Mouse (Mus musculus) bone marrow macrophage, adult 2 months (primary cell): ENCODE data around the gene Strap. TPM values are rescaled to one million over a fixed set of nuclear protein-coding genes. Genes with fewer than 3 reads are reported as not detected.

Experiments used
- H3K27ac ChIP-seq: 2 replicates; pipeline ENCODE4 v1.5.1; 2012; ENCODE audit warnings: low read depth, low read length; ENCODE audit not compliant: insufficient read depth
- H3K4me1 ChIP-seq: 2 replicates; pipeline ENCODE4 v1.6.1; 2012; ENCODE audit warnings: low read length; ENCODE audit not compliant: control insufficient read depth, insufficient read depth
- H3K4me3 ChIP-seq: 2 replicates; pipeline ENCODE4 v1.5.1; 2012; ENCODE audit warnings: mild to moderate bottlenecking, low read length, moderate library complexity; ENCODE audit not compliant: insufficient read depth
- CTCF ChIP-seq: IDR thresholded peaks from 2 replicates; pipeline ENCODE4 v1.5.1; 2012; ENCODE audit warnings: low read depth, mild to moderate bottlenecking, low read length, moderate library complexity
- POLR2A ChIP-seq: IDR thresholded peaks from 2 replicates; pipeline ENCODE4 v1.6.1; 2012; ENCODE audit warnings: mild to moderate bottlenecking, low read depth, low read length, borderline replicate concordance
- polyA plus RNA-seq: library from polyadenylated mRNA; stranded (reverse); fragments of >200 nt; gene quantifications from 2 replicates; pipeline ENCODE4 v1.2.4, GENCODE M21; 2012; ENCODE audit not compliant: missing spikeins, insufficient read depth, insufficient read length

Strap gene
- 51.9 and 58.9 TPM in 2 replicates for polyA plus RNA-seq

DNA sequence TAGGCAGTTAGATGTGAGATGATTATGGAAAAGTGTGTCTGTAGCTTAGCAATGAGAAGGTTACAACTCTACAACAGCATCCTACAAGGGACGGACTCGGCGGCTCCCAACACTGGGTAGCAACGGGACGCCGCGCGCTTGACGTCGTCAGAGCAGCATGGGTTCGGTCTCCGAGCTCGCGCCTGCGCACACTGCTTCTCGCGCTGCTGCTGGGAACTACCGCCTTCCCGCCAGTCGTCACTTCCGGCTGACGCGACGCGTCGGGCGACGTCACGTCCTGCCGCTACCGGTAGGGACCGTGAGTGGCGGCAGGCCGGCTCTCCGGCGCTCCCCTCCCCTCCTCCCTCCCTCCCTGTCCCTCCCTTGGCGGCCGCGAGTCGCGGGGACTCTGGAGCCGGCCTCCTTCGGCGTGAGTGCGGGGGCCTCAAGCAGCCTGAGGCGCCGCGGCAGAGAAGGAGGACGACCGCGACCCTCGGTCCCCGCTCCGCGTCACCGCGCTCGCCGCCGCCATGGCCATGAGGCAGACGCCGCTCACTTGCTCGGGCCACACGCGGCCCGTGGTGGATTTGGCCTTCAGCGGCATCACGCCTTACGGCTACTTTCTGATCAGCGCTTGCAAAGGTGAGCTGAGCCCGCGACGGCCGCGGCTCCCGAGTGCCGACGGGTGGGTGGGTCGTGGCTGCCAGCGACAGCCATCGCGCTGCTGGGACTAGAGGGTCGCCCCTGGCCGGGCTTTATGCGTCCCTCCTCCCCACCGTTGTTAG is at the start of gene Strap:
Gene Strap, plus strand, starts transcription at position 233 of the 764 bp plus-strand sequence.
- H3K27ac ChIP-seq = peak within 1 kb of the TSS; percentile 58
- peak within 1 kb of the TSS; percentile 98 for H3K4me3 ChIP-seq
- H3K4me1 ChIP-seq = peaks cover 22% of the 10 kb centered on the region
- no peak for TF ChIP-seq CTCF

DNA sequence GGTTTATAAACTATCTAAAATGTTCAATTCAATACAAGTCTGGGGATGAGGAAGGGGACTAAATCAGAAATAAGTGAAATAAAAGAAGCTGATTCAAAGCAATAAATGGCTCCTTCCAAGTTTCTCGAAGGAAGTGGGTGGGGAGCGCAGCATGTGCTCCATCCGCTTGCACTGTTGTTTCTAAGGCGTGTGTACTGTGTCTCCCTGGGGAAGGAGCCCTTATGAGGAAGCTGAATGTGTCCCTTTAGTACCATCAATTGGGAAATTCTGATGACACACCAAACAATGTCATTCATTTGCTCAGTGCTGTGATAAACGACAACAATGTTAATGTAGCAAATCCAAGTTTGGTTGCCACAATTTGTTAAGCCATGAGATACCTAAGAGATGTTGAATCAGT is 47.2 kb upstream of the Strap start:
- Histone ChIP-seq H3K27ac (no peak overlapping the region), H3K4me1 (peaks cover 29% of the 10 kb centered on the region), H3K4me3 (no peak overlapping the region)
- TF ChIP-seq POLR2A (no peak), CTCF (no peak)

DNA sequence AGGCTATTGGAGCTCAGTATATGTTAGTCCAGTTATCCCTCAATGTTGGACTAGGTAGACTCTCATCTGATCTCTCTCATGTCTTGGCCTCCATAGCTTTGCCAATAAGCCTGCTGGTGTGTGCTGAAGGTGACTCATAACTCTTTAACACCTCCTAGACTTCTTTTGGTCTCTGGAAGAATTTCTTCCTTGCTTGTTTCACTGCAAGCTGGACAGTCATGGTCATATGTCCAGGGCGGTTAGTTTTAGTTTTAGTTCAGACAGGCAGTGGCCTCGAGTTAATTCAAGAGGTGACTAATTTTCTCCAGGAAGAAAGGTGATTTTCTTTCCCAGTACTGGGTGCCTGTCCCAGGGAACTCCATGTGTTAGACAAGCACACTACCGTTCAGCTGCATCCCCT is 46.8 kb upstream of the Strap start:
- TF ChIP-seq POLR2A (no peak), CTCF (no peak)
- Histone ChIP-seq H3K4me3 (no peak overlapping the region), H3K27ac (no peak overlapping the region), H3K4me1 (peaks cover 33% of the 10 kb centered on the region)

DNA sequence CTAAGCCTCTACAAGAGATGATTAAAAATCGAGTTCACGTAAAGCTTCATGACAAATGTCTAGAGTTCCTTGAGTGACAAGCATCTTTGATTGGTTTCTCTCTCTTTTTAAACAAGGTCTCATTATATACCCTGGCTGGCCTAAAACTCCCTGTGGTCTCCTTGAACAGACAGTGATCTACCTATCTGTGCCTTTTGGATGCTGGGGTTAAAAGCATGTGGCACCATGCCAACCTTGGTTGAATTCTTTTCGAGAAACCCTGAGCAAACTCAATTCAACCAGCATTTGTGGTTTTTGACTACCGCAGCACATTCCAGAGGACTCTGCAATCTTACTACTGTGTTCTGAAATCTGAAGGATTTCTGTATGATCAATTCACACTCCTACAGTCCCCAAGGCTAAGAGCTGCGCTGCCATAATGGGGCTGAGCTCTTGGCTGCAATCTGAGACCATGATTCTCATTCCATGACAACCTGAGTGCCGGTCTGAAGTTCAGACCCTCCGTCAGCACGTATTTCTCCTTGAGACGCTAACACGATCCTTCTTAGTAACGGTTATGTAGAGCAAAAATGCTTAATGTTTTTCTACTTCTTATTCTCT is 46.3 kb upstream of the Strap start:
- no peak overlapping the region for H3K27ac ChIP-seq
- peaks cover 38% of the 10 kb centered on the region for H3K4me1 ChIP-seq
- no peak overlapping the region for H3K4me3 ChIP-seq
- TF ChIP-seq POLR2A = no peak
- TF ChIP-seq CTCF = no peak

DNA sequence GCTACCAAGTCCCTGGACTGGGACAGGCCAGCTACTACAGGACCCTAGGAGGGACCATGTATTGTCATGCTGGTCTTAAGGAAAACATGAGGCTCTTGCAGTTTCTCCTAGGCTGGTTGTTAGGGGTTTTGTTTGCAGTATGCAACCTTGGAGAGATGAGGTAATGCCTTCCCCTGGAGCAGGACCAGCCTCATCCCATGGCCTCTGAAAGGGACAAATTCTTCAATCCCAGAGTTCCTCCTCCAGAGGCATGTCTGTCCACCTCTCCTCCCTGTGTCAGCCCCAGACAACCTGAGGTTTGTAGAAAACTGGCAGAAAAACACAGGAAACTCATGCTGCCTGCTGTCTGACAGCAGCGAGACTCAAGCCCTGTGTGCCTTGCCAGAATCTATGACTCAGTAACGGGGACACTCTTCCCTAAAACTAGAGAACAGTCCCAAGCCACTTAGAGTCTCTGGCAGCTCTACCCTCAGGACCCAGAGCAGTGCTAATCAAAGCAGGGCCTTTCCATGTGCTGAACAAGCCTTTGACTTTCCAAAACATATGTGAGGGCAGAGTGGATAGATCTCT is 44.2 kb upstream of the Strap start:
- Histone ChIP-seq H3K4me3 (no peak overlapping the region), H3K27ac (no peak overlapping the region), H3K4me1 (peaks cover 46% of the 10 kb centered on the region)
- no peak for TF ChIP-seq POLR2A
- TF ChIP-seq CTCF = no peak

DNA sequence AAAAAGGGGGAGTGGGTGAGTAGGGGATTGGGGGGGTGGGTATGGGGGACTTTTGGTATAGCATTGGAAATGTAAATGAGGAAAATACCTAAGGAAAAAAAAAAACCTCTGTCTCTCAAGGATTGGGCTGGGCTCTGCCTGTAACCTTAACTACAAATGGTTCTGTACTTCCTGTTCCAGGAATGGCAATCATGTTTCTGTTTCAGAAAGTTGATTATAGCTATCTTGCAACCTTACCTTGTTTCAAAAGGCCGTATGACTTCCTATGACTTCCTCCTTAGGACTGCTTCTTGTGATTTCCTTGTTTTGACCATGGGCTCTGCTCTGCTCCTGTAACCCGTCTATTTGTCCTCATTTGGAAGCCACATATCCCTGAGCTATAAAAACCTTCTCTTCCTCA is 40.6 kb upstream of the Strap start:
- Histone ChIP-seq H3K27ac (peak overlapping the region; percentile 25; the same call in 1 of the 2 replicates), H3K4me1 (peaks cover 58% of the 10 kb centered on the region), H3K4me3 (no peak overlapping the region)
- TF ChIP-seq POLR2A (no peak), CTCF (no peak)

DNA sequence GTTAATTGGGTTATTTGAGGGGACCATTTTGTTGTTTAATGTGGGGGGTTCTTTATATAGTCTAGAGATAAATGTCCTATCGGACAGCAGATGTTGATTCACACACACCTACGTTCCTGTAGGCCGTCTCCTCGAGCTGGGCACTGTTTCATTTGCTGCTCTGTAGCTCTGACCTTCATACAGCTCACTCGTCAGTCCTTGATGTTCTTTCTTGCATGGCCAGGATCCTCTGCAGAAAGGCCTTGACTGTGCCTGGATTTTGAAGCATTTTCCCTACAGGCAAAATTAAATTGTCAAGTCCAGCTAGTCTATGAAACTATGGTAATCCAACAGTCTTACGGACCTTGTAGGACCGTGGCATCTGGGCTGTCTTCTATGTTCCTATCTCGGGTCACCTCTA is 39.8 kb upstream of the Strap start:
- H3K27ac ChIP-seq = no peak overlapping the region
- H3K4me3 ChIP-seq = no peak overlapping the region
- TF ChIP-seq POLR2A = no peak
- H3K4me1 ChIP-seq = peaks cover 55% of the 10 kb centered on the region

DNA sequence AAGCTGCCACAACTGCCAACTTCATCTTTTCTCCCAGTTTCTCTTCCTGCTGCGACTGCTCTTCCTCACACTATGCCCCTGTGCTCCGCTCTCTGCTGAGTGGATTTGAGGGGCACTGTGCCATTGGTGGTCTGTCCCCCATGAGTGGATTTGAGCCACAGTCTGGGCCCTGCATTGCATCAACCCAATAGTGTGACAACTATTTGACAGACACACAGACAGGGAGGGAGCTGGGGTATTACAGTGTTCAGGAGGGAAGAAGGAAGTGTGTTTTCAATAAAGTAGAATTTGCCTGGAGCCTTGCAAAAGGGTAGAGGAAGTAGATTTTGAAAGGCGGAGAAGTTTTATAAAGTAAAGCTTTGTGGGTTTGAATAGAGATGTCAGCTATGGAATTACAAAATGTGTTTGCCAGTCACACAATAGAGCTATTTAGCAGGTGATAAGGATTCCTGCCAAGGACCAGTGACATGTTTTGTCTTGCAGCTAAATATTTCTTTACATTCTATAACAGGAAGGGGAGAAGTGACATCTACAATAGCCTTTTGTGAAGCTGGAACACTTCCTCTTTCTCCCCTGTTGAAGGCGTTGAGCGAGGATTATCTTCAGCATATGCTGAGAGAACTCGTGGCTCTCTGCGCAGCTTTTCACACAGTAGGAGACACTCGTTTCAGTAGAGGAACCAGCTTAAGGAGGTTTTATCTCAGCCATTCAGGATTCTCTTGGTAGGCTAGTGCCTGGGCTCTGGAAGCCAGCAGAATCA is 38.3 kb upstream of the Strap start:
- peak overlapping the region; percentile 32 for H3K4me3 ChIP-seq
- peaks cover 43% of the 10 kb centered on the region for H3K4me1 ChIP-seq
- peak overlapping the region; percentile 96 for H3K27ac ChIP-seq
- TF ChIP-seq CTCF (no peak), POLR2A (no peak)

DNA sequence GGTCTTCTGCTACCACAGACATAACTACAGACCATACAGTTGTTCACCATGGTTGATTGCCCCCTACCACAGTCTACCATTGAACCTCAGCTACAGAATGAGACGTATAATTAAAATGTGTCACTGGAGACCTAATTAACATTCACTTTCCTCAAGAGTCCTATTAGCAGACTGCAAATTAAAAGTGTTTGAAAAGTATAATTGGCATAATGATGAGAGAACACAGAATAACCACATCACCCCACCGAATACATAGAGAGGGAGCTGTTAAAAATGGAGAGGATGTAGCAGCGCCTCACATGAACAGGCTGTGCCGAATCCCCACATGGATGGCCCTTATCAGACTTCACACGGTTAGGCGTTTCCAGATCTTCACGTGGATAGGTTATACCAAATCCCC is 35.4 kb upstream of the Strap start:
- Histone ChIP-seq H3K27ac (no peak overlapping the region), H3K4me1 (peaks cover 31% of the 10 kb centered on the region), H3K4me3 (no peak overlapping the region)
- TF ChIP-seq POLR2A (no peak), CTCF (no peak)
